Mouse (Mus musculus) spleen, adult 12 weeks (tissue): ENCODE data around the gene Krcc1.

Experiments used
- DNase-seq: peaks from one replicate; pipeline ENCODE4 v3.0.0; 2022; ENCODE audit warnings: low spot score

Krcc1 gene

GRCm38 (mm10) chr6:71332236-71332965 lies 60.9 kb downstream of the Krcc1 start:
- no peak for DNase-seq

DNA sequence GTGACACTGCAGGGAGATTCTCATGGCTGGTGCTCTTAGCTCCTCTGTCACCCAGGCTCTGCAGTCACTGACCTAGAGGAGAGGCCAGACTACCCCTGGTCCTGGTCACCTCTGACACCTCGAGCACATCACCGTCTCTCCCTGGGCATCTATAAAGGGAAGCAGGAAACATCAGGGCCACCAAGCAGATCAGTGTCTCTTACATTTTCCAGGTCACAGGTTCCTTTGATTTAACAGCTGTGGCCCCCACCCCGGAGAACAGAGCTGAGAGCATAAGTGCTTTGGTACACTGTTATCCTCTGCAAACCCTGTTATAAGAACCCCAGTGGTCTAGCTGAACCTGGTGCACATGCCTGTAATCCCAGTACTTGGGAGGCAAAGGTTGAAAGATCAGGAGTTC lies 61.6 kb downstream of the Krcc1 start:
- DNase-seq: no peak

- DNase-seq: no peak
Measured at GRCm38 (mm10) chr6:71333578-71334273, 62.2 kb downstream of the Krcc1 start.
